In the genomic region with DNA sequence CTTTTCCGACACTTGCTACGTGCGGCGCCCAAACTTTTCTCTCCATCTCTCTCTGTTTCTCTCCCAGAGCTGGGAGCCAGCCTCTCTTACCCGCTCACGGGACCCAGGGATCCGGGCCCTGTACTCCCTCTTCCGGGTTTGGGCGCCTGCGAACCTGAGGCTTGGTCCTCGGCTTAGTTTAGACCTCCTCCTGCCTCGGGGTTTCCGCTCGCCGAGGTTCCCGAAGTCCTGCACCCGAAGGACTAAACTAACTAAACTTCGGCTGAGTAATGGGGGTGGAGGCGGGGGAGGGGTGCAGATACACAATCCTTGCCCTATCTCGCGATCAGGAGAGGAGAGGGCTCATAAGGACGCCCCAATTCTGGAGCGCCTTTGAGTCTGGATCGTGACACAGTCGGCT, we compare ENCODE assay signal across 8 mouse cellular contexts. TPM values are rescaled to one million over a fixed set of nuclear protein-coding genes. Genes with fewer than 3 reads are reported as not detected.
A peak's percentile ranks its signal among the peaks of the same experiment; 100 is the strongest.
DNase-seq lines count a peak whose midpoint lies in the region; ATAC-seq lines count a peak whose summit lies in the region.

A gene (minus strand): TSS at position 223 of the 400 bp plus-strand sequence.

- H3K36me3 ChIP-seq in hindbrain, embryonic 12.5 days, result no peaks in the 10 kb centered on the region
- H3K36me3 ChIP-seq in neural tube, embryonic 12.5 days, result no peaks in the 10 kb centered on the region

- H3K4me3 ChIP-seq in hindbrain, embryonic 12.5 days, result peak within 1 kb of the TSS; percentile 65
- H3K4me3 ChIP-seq in neural tube, embryonic 12.5 days, result peak within 1 kb of the TSS; percentile 83

- intact Hi-C loops in heart, postnatal 25 days (cut with DNase I), result no loop called here
- intact Hi-C loops in left cerebral cortex, postnatal 10 days (cut with DNase I), result loop anchor here (5.0 to 10.0 kb wide), 3 partner anchors 263 to 743 kb away; no protein-coding TSS in a partner anchor

- peaks cover 57% of the 10 kb centered on the region for H3K27me3 ChIP-seq in hindbrain, embryonic 12.5 days
- H3K27me3 ChIP-seq in neural tube, embryonic 12.5 days (replicated peaks), result 0 out of 2 replicates have a peak, but pooled peaks cover 7% of the 10 kb centered on the region

- peak; percentile 90 for DNase-seq in heart, adult 11 months
- no peak for DNase-seq in heart, postnatal 25 days (ENCODE audit: low spot score)
- peak; percentile 77 for DNase-seq in R1 (ENCODE audit: low read depth, low spot score)
- DNase-seq in left cerebral cortex, postnatal 10 days (ENCODE audit: extremely low spot score in 1 of 2, low spot score in 2 of 2), result peak in 1 of 2 experiments; percentile 57
- no peak for DNase-seq in gastrocnemius, postnatal 25 days

- H3K9me3 ChIP-seq in hindbrain, embryonic 12.5 days (replicated peaks), result no peaks in the 10 kb centered on the region
- no peaks in the 10 kb centered on the region for H3K9me3 ChIP-seq in neural tube, embryonic 12.5 days

- no peak for ATAC-seq in hindbrain, embryonic 12.5 days (ENCODE audit: low FRiP score)
- ATAC-seq in neural tube, embryonic 12.5 days (ENCODE audit: low FRiP score, low read depth), result no peak
- ATAC-seq in monocyte, adult 5-6 weeks (replicated peaks; ENCODE audit: insufficient number of reproducible peaks, low FRiP score, low TSS enrichment, poor library complexity, severe bottlenecking), result no peak

- 0% methylated on average over 25 of the region's 25 CpGs for WGBS in hindbrain, embryonic 12.5 days
- under 1% methylated on average over 25 of the region's 25 CpGs for WGBS in neural tube, embryonic 12.5 days

- peak within 1 kb of the TSS; percentile 90 for H3K9ac ChIP-seq in hindbrain, embryonic 12.5 days
- H3K9ac ChIP-seq in neural tube, embryonic 12.5 days, result peak within 1 kb of the TSS; percentile 98

- peak within 1 kb of the TSS; percentile 96 for H3K27ac ChIP-seq in hindbrain, embryonic 12.5 days
- peak within 1 kb of the TSS; percentile 98 for H3K27ac ChIP-seq in neural tube, embryonic 12.5 days

- H3K4me1 ChIP-seq in hindbrain, embryonic 12.5 days, result peaks cover 55% of the 10 kb centered on the region
- H3K4me1 ChIP-seq in neural tube, embryonic 12.5 days, result peaks cover 38% of the 10 kb centered on the region

- peak within 1 kb of the TSS; percentile 80 for H3K4me2 ChIP-seq in hindbrain, embryonic 12.5 days (replicated peaks)
- H3K4me2 ChIP-seq in neural tube, embryonic 12.5 days (replicated peaks), result peak within 1 kb of the TSS; percentile 81

RNA-seq across cellular contexts. Expression of the gene that starts here (rescaled TPM):
- total RNA-seq in heart, postnatal 25 days (2021), result 1 to 10 TPM; 1.3 to 1.5 TPM
- 13.1 and 15.6 TPM in 2 replicates for polyA plus RNA-seq in hindbrain, embryonic 12.5 days (2016; fragmentation: Nextera tagmentation; extraction: Ambion mirVana)
- 10 to 100 TPM; 14.1 to 15.0 TPM for total RNA-seq in left cerebral cortex, postnatal 10 days (2021)
- 26.0 and 26.6 TPM in 2 replicates for polyA plus RNA-seq in neural tube, embryonic 12.5 days (2016; fragmentation: Nextera tagmentation; extraction: Ambion mirVana)
- not detected for total RNA-seq in gastrocnemius, postnatal 25 days (2021)
- not detected in 3 replicates for total RNA-seq in monocyte, adult 5-6 weeks (2017)

Comparison
In these comparisons a context has a peak if more than half of its experiments do, and no peak if none do; other contexts are left out.
1. RNA of the gene that starts here (total RNA-seq): 14.1 to 15.0 TPM in left cerebral cortex, postnatal 10 days; 1.3 to 1.5 TPM in heart, postnatal 25 days, not detected in gastrocnemius, postnatal 25 days and not detected in monocyte, adult 5-6 weeks; every median in the first group is over 4 times any median in the second.
2. DNase-seq: peak in heart, adult 11 months (single experiment) and R1 (single experiment); none in heart, postnatal 25 days (single experiment) and gastrocnemius, postnatal 25 days (single experiment).